Mouse (Mus musculus): ENCODE measurements around the gene Zfp536. TPM values are rescaled to one million over a fixed set of nuclear protein-coding genes. Genes with fewer than 3 reads are reported as not detected.

The Zfp536 gene
- polyA plus RNA-seq, 1 experiment from 2014 or later = 8.2 TPM

GRCm38 (mm10) chr7:37510933-37511675, 262.3 kb downstream of the Zfp536 start:
- Histone ChIP-seq H3K4me1 (peaks cover 17% of the 10 kb centered on the region), H3K4me3 (no peak overlapping the region), H3K27ac (no peak overlapping the region), H3K36me3 (no peaks in the 10 kb centered on the region), H3K27me3 (no peaks in the 10 kb centered on the region), H3K9me3 (no peaks in the 10 kb centered on the region), H3K4me2 (no peak overlapping the region), H3K9ac (no peak overlapping the region)
- ATAC-seq (ENCODE audit: insufficient number of reproducible peaks, low FRiP score, low TSS enrichment, low read depth) = no peak
- WGBS = 70% methylated on average over 8 of the region's 8 CpGs

GRCm38 (mm10) chr7:37509700-37510099, 263.7 kb downstream of the Zfp536 start:
- Histone ChIP-seq H3K4me1 (peaks cover 16% of the 10 kb centered on the region), H3K27ac (no peak overlapping the region), H3K9ac (no peak overlapping the region), H3K36me3 (no peaks in the 10 kb centered on the region), H3K4me3 (no peak overlapping the region), H3K4me2 (no peak overlapping the region), H3K9me3 (no peaks in the 10 kb centered on the region), H3K27me3 (no peaks in the 10 kb centered on the region)
- no peak for ATAC-seq (ENCODE audit: insufficient number of reproducible peaks, low FRiP score, low TSS enrichment, low read depth)
- 52% methylated on average over 9 of the region's 9 CpGs for WGBS

GRCm38 (mm10) chr7:37505548-37505947, 267.9 kb downstream of the Zfp536 start:
- WGBS = 63% methylated on average over 7 of the region's 7 CpGs
- H3K27ac ChIP-seq = no peak overlapping the region

GRCm38 (mm10) chr7:37505096-37505495, 268.3 kb downstream of the Zfp536 start:
- H3K4me1 ChIP-seq = no peaks in the 10 kb centered on the region

More at GRCm38 (mm10) chr7:37505548-37505947, 267.9 kb downstream of the Zfp536 start:
- Histone ChIP-seq H3K4me2 (no peak overlapping the region), H3K27me3 (no peaks in the 10 kb centered on the region), H3K4me3 (no peak overlapping the region), H3K9me3 (no peaks in the 10 kb centered on the region), H3K36me3 (no peaks in the 10 kb centered on the region), H3K9ac (no peak overlapping the region), H3K4me1 (no peaks in the 10 kb centered on the region)
- no peak for ATAC-seq (ENCODE audit: insufficient number of reproducible peaks, low FRiP score, low TSS enrichment, low read depth)

GRCm38 (mm10) chr7:37498881-37499280, 274.6 kb downstream of the Zfp536 start:
- ATAC-seq (ENCODE audit: insufficient number of reproducible peaks, low FRiP score, low TSS enrichment, low read depth) = no peak
- 60% methylated on average over 5 of the region's 5 CpGs for WGBS
- Histone ChIP-seq H3K27ac (no peak overlapping the region), H3K4me3 (no peak overlapping the region), H3K9ac (no peak overlapping the region), H3K4me2 (no peak overlapping the region), H3K27me3 (no peaks in the 10 kb centered on the region), H3K36me3 (no peaks in the 10 kb centered on the region), H3K9me3 (no peaks in the 10 kb centered on the region), H3K4me1 (0 out of 2 replicates have a peak, but pooled peaks cover 3% of the 10 kb centered on the region)

More at GRCm38 (mm10) chr7:37505096-37505495, 268.3 kb downstream of the Zfp536 start:
- Histone ChIP-seq H3K9ac (no peak overlapping the region), H3K36me3 (no peaks in the 10 kb centered on the region), H3K4me3 (no peak overlapping the region), H3K9me3 (no peaks in the 10 kb centered on the region), H3K27me3 (no peaks in the 10 kb centered on the region), H3K27ac (no peak overlapping the region), H3K4me2 (no peak overlapping the region)
- WGBS = 72% methylated on average over 11 of the region's 11 CpGs
- ATAC-seq (ENCODE audit: insufficient number of reproducible peaks, low FRiP score, low TSS enrichment, low read depth) = no peak

GRCm38 (mm10) chr7:37496491-37496890, 276.9 kb downstream of the Zfp536 start:
- no peak overlapping the region for H3K4me2 ChIP-seq
- ATAC-seq (ENCODE audit: insufficient number of reproducible peaks, low FRiP score, low TSS enrichment, low read depth) = no peak
- H3K4me1 ChIP-seq = 0 out of 2 replicates have a peak, but pooled peaks cover 3% of the 10 kb centered on the region
- no peaks in the 10 kb centered on the region for H3K36me3 ChIP-seq
- H3K9ac ChIP-seq = no peak overlapping the region
- H3K9me3 ChIP-seq = no peaks in the 10 kb centered on the region
- H3K4me3 ChIP-seq = no peak overlapping the region
- WGBS = 79% methylated on average over 9 of the region's 9 CpGs
- no peaks in the 10 kb centered on the region for H3K27me3 ChIP-seq
- H3K27ac ChIP-seq = no peak overlapping the region

GRCm38 (mm10) chr7:37490312-37490711, 283.1 kb downstream of the Zfp536 start:
- Histone ChIP-seq H3K4me2 (no peak overlapping the region), H3K4me1 (0 out of 2 replicates have a peak, but pooled peaks cover 3% of the 10 kb centered on the region), H3K36me3 (no peaks in the 10 kb centered on the region), H3K4me3 (no peak overlapping the region), H3K27me3 (no peaks in the 10 kb centered on the region), H3K9me3 (no peaks in the 10 kb centered on the region), H3K9ac (no peak overlapping the region), H3K27ac (no peak overlapping the region)
- 64% methylated on average over 5 of the region's 5 CpGs for WGBS
- ATAC-seq (ENCODE audit: insufficient number of reproducible peaks, low FRiP score, low TSS enrichment, low read depth) = no peak

- H3K36me3 ChIP-seq = no peaks in the 10 kb centered on the region
- no peaks in the 10 kb centered on the region for H3K4me1 ChIP-seq
- 62% methylated on average over 3 of the region's 3 CpGs for WGBS
- no peak overlapping the region for H3K4me3 ChIP-seq
- no peaks in the 10 kb centered on the region for H3K27me3 ChIP-seq
- no peak overlapping the region for H3K4me2 ChIP-seq
- no peak overlapping the region for H3K27ac ChIP-seq
- H3K9ac ChIP-seq = no peak overlapping the region
- no peak for ATAC-seq (ENCODE audit: insufficient number of reproducible peaks, low FRiP score, low TSS enrichment, low read depth)
- H3K9me3 ChIP-seq = no peaks in the 10 kb centered on the region
Measured at GRCm38 (mm10) chr7:37484946-37485345, 288.5 kb downstream of the Zfp536 start.

- H3K4me2 ChIP-seq = no peak overlapping the region
- no peak for ATAC-seq (ENCODE audit: insufficient number of reproducible peaks, low FRiP score, low TSS enrichment, low read depth)
- H3K36me3 ChIP-seq = no peaks in the 10 kb centered on the region
- H3K27ac ChIP-seq = no peak overlapping the region
- no peaks in the 10 kb centered on the region for H3K27me3 ChIP-seq
- H3K4me3 ChIP-seq = no peak overlapping the region
- H3K9ac ChIP-seq = no peak overlapping the region
- no peaks in the 10 kb centered on the region for H3K9me3 ChIP-seq
- 77% methylated on average over 4 of the region's 4 CpGs for WGBS
- H3K4me1 ChIP-seq = no peaks in the 10 kb centered on the region
Measured at GRCm38 (mm10) chr7:37482564-37482963, 290.9 kb downstream of the Zfp536 start.

GRCm38 (mm10) chr7:37481165-37481564, 292.3 kb downstream of the Zfp536 start:
- Histone ChIP-seq H3K4me2 (no peak overlapping the region), H3K27ac (no peak overlapping the region), H3K9ac (no peak overlapping the region), H3K9me3 (no peaks in the 10 kb centered on the region), H3K27me3 (no peaks in the 10 kb centered on the region), H3K36me3 (no peaks in the 10 kb centered on the region), H3K4me3 (no peak overlapping the region), H3K4me1 (no peaks in the 10 kb centered on the region)
- ATAC-seq (ENCODE audit: insufficient number of reproducible peaks, low FRiP score, low TSS enrichment, low read depth) = no peak
- WGBS = 59% methylated on average over 6 of the region's 6 CpGs

- H3K4me1 ChIP-seq = no peaks in the 10 kb centered on the region
- no peak overlapping the region for H3K9ac ChIP-seq
- H3K36me3 ChIP-seq = no peaks in the 10 kb centered on the region
- H3K4me3 ChIP-seq = no peak overlapping the region
- H3K27ac ChIP-seq = no peak overlapping the region
- H3K9me3 ChIP-seq = no peaks in the 10 kb centered on the region
- ATAC-seq (ENCODE audit: insufficient number of reproducible peaks, low FRiP score, low TSS enrichment, low read depth) = no peak
- 89% methylated on average over 5 of the region's 5 CpGs for WGBS
- no peak overlapping the region for H3K4me2 ChIP-seq
- H3K27me3 ChIP-seq = no peaks in the 10 kb centered on the region
Measured at GRCm38 (mm10) chr7:37477309-37477708, 296.1 kb downstream of the Zfp536 start.

GRCm38 (mm10) chr7:37475485-37475884, 298.0 kb downstream of the Zfp536 start:
- Histone ChIP-seq H3K4me1 (no peaks in the 10 kb centered on the region), H3K36me3 (no peaks in the 10 kb centered on the region), H3K4me3 (no peak overlapping the region), H3K27me3 (no peaks in the 10 kb centered on the region), H3K9ac (no peak overlapping the region), H3K27ac (no peak overlapping the region), H3K9me3 (no peaks in the 10 kb centered on the region), H3K4me2 (no peak overlapping the region)
- ATAC-seq (ENCODE audit: insufficient number of reproducible peaks, low FRiP score, low TSS enrichment, low read depth) = no peak
- 76% methylated on average over 2 of the region's 2 CpGs for WGBS

All from limb, embryonic 15.5 days (tissue).